Mouse (Mus musculus) kidney, postnatal 36 days (tissue): Measurements from ENCODE around the gene Tlr7.

Experiments
- DNase-seq, 2 experiments: peaks; one replicate each; pipeline ENCODE4 v3.0.0; 2021 to 2022; ENCODE audit warnings: mixed read lengths in 2 of 2

Tlr7 gene

GRCm38 (mm10) chrX:167276551-167276950 is 53.8 kb downstream of the Tlr7 start:
- DNase-seq, result no peak

- DNase-seq, result no peak
Measured at GRCm38 (mm10) chrX:167264086-167264485, 66.3 kb downstream of the Tlr7 start, which contains the start of gene Tlr8. TSS of gene Tlr8 (minus strand) at chrX:167264329.

GRCm38 (mm10) chrX:167263530-167263929 is 66.8 kb downstream of the Tlr7 start:
- DNase-seq, result no peak
